Mouse (Mus musculus): ENCODE measurements around the gene Camk1d. TPM values are rescaled to one million over a fixed set of nuclear protein-coding genes. Genes with fewer than 3 reads are reported as not detected.

Gene Camk1d
- total RNA-seq, 1 experiment, result 12.5 TPM

GRCm38 (mm10) chr2:5378066-5378672 is 336.1 kb downstream of the Camk1d start:
- in situ Hi-C loops (cut with MboI; ENCODE audit: low sequenced_read_pairs in 2 of 2, unreplicated experiment in 2 of 2), result no loop called here
- H3K4me3 ChIP-seq (ENCODE audit: insufficient read depth in 1 of 2, low read depth in 1 of 2, low read length in 2 of 2, poor library complexity in 1 of 2, severe bottlenecking in 1 of 2), result no peak overlapping the region
- H3K9ac ChIP-seq (ENCODE audit: insufficient read depth, low read depth, low read length, poor library complexity, severe bottlenecking), result no peak overlapping the region
- no peak overlapping the region for H3K27ac ChIP-seq (ENCODE audit: insufficient read depth, low read depth, low read length, poor library complexity, severe bottlenecking)
- no peak for DNase-seq (ENCODE audit: low read depth, low spot score)
- TF ChIP-seq MAFK (IDR thresholded peaks at IDR 0.05; ENCODE audit: insufficient read depth, low read depth, low read length) (no peak), HCFC1 (IDR thresholded peaks at IDR 0.05; ENCODE audit: borderline replicate concordance, insufficient read depth, low read length) (no peak), ZNF384 (IDR thresholded peaks at IDR 0.05; ENCODE audit: low read depth, low read length) (no peak), ZC3H11A (IDR thresholded peaks at IDR 0.05; ENCODE audit: borderline replicate concordance, low read depth, low read length) (no peak), CHD2 (IDR thresholded peaks at IDR 0.05; ENCODE audit: low read depth, low read length) (no peak)
- H3K4me1 ChIP-seq (ENCODE audit: control insufficient read depth in 2 of 2, insufficient read depth in 2 of 2, low read length in 2 of 2, poor library complexity in 1 of 2), result peaks cover 0 to 3% of the 10 kb centered on the region in 2 experiments; a peak in 2 of 4 replicates
- H3K9me3 ChIP-seq (ENCODE audit: control insufficient read depth, insufficient read depth, low read depth, low read length), result no peaks in the 10 kb centered on the region
- no peaks in the 10 kb centered on the region for H3K36me3 ChIP-seq (ENCODE audit: control insufficient read depth, insufficient read depth, low read length, poor library complexity, severe bottlenecking)

- peaks cover 3% of the 10 kb centered on the region in 2 experiments; a peak in 3 of 4 replicates for H3K4me1 ChIP-seq (ENCODE audit: control insufficient read depth in 2 of 2, insufficient read depth in 2 of 2, low read length in 2 of 2, poor library complexity in 1 of 2)
- H3K27ac ChIP-seq (ENCODE audit: insufficient read depth, low read depth, low read length, poor library complexity, severe bottlenecking), result no peak overlapping the region
- in situ Hi-C loops (cut with MboI; ENCODE audit: low sequenced_read_pairs in 2 of 2, unreplicated experiment in 2 of 2), result no loop called here
- H3K36me3 ChIP-seq (ENCODE audit: control insufficient read depth, insufficient read depth, low read length, poor library complexity, severe bottlenecking), result no peaks in the 10 kb centered on the region
- no peak overlapping the region for H3K9ac ChIP-seq (ENCODE audit: insufficient read depth, low read depth, low read length, poor library complexity, severe bottlenecking)
- no peaks in the 10 kb centered on the region for H3K9me3 ChIP-seq (ENCODE audit: control insufficient read depth, insufficient read depth, low read depth, low read length)
- H3K4me3 ChIP-seq (ENCODE audit: insufficient read depth in 1 of 2, low read depth in 1 of 2, low read length in 2 of 2, poor library complexity in 1 of 2, severe bottlenecking in 1 of 2), result no peak overlapping the region
- no peak for TF ChIP-seq HCFC1 (IDR thresholded peaks at IDR 0.05; ENCODE audit: borderline replicate concordance, insufficient read depth, low read length)
- TF ChIP-seq MAFK (IDR thresholded peaks at IDR 0.05; ENCODE audit: insufficient read depth, low read depth, low read length), result no peak
- TF ChIP-seq ZNF384 (IDR thresholded peaks at IDR 0.05; ENCODE audit: low read depth, low read length), result no peak
- no peak for TF ChIP-seq CHD2 (IDR thresholded peaks at IDR 0.05; ENCODE audit: low read depth, low read length)
- no peak for TF ChIP-seq ZC3H11A (IDR thresholded peaks at IDR 0.05; ENCODE audit: borderline replicate concordance, low read depth, low read length)
- no peak for DNase-seq (ENCODE audit: low read depth, low spot score)
These were observed 341.4 kb downstream of the Camk1d start for GRCm38 (mm10) chr2:5372886-5373429.

GRCm38 (mm10) chr2:5371316-5371715 is 343.0 kb downstream of the Camk1d start:
- Histone ChIP-seq H3K4me1 (ENCODE audit: control insufficient read depth in 2 of 2, insufficient read depth in 2 of 2, low read length in 2 of 2, poor library complexity in 1 of 2) (peaks cover 3% of the 10 kb centered on the region in 2 experiments; a peak in 3 of 4 replicates), H3K27ac (ENCODE audit: insufficient read depth, low read depth, low read length, poor library complexity, severe bottlenecking) (no peak overlapping the region), H3K9me3 (ENCODE audit: control insufficient read depth, insufficient read depth, low read depth, low read length) (no peaks in the 10 kb centered on the region), H3K9ac (ENCODE audit: insufficient read depth, low read depth, low read length, poor library complexity, severe bottlenecking) (no peak overlapping the region), H3K4me3 (ENCODE audit: insufficient read depth in 1 of 2, low read depth in 1 of 2, low read length in 2 of 2, poor library complexity in 1 of 2, severe bottlenecking in 1 of 2) (no peak overlapping the region), H3K36me3 (ENCODE audit: control insufficient read depth, insufficient read depth, low read length, poor library complexity, severe bottlenecking) (no peaks in the 10 kb centered on the region)
- in situ Hi-C loops (cut with MboI; ENCODE audit: low sequenced_read_pairs in 2 of 2, unreplicated experiment in 2 of 2), result no loop called here
- no peak for DNase-seq (ENCODE audit: low read depth, low spot score)
- no peak for TF ChIP-seq HCFC1 (IDR thresholded peaks at IDR 0.05; ENCODE audit: borderline replicate concordance, insufficient read depth, low read length)

DNA sequence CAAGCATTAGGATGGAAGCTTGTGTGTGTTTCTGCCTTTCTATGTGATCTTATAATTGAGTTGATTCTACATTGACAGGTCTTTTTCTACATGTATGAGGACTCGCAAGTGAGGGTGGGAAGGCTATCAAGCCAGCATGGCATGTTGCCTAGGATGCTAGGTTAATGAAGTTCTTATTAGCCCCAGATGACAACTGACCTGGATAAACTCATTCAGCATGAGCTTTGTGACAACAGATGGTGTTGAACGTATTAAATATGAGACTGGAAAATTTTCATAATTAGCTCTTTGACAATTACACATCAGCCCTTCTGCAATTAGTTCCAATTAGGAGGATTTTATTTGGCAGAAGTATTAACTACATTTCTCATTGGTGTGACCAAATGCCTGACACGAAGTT is 343.7 kb downstream of the Camk1d start:
- no peak overlapping the region for H3K9ac ChIP-seq (ENCODE audit: insufficient read depth, low read depth, low read length, poor library complexity, severe bottlenecking)
- H3K36me3 ChIP-seq (ENCODE audit: control insufficient read depth, insufficient read depth, low read length, poor library complexity, severe bottlenecking), result no peaks in the 10 kb centered on the region
- DNase-seq (ENCODE audit: low read depth, low spot score), result no peak
- no peak overlapping the region for H3K4me3 ChIP-seq (ENCODE audit: insufficient read depth in 1 of 2, low read depth in 1 of 2, low read length in 2 of 2, poor library complexity in 1 of 2, severe bottlenecking in 1 of 2)
- H3K4me1 ChIP-seq (ENCODE audit: control insufficient read depth in 2 of 2, insufficient read depth in 2 of 2, low read length in 2 of 2, poor library complexity in 1 of 2), result peaks cover 3% of the 10 kb centered on the region in 2 experiments; a peak in 3 of 4 replicates
- in situ Hi-C loops (cut with MboI; ENCODE audit: low sequenced_read_pairs in 2 of 2, unreplicated experiment in 2 of 2), result no loop called here
- H3K9me3 ChIP-seq (ENCODE audit: control insufficient read depth, insufficient read depth, low read depth, low read length), result no peaks in the 10 kb centered on the region
- no peak for TF ChIP-seq MAFK (IDR thresholded peaks at IDR 0.05; ENCODE audit: insufficient read depth, low read depth, low read length)
- TF ChIP-seq HCFC1 (IDR thresholded peaks at IDR 0.05; ENCODE audit: borderline replicate concordance, insufficient read depth, low read length), result no peak
- H3K27ac ChIP-seq (ENCODE audit: insufficient read depth, low read depth, low read length, poor library complexity, severe bottlenecking), result no peak overlapping the region

DNA sequence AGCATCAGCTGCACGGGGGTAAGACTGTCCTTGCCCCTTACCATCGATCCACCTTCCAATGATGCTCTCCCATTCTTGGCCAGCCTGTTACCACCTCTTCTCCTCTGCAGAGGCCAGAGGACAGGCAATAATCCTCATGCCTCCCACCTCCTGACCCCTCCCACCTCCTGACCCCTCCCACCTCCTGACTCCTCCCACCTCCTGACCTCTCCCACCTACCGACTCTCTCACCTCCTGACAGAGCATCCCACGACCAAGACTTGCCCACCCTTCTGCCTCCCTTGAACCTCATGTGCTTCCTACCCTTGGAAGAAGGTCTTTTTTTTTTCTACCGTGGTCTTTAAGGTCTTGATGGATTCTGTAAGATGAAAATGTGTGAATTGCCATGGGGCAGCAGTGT is 350.5 kb downstream of the Camk1d start:
- no peaks in the 10 kb centered on the region for H3K4me1 ChIP-seq (ENCODE audit: control insufficient read depth in 2 of 2, insufficient read depth in 2 of 2, low read length in 2 of 2, poor library complexity in 1 of 2)
- H3K9ac ChIP-seq (ENCODE audit: insufficient read depth, low read depth, low read length, poor library complexity, severe bottlenecking), result no peak overlapping the region
- no peak overlapping the region for H3K27ac ChIP-seq (ENCODE audit: insufficient read depth, low read depth, low read length, poor library complexity, severe bottlenecking)
- no peak overlapping the region for H3K4me3 ChIP-seq (ENCODE audit: insufficient read depth in 1 of 2, low read depth in 1 of 2, low read length in 2 of 2, poor library complexity in 1 of 2, severe bottlenecking in 1 of 2)
- no peak for TF ChIP-seq ZC3H11A (IDR thresholded peaks at IDR 0.05; ENCODE audit: borderline replicate concordance, low read depth, low read length)
- TF ChIP-seq ZNF384 (IDR thresholded peaks at IDR 0.05; ENCODE audit: low read depth, low read length), result no peak
- TF ChIP-seq MAFK (IDR thresholded peaks at IDR 0.05; ENCODE audit: insufficient read depth, low read depth, low read length), result no peak
- no peak for DNase-seq (ENCODE audit: low read depth, low spot score)
- in situ Hi-C loops (cut with MboI; ENCODE audit: low sequenced_read_pairs in 2 of 2, unreplicated experiment in 2 of 2), result no loop called here
- H3K9me3 ChIP-seq (ENCODE audit: control insufficient read depth, insufficient read depth, low read depth, low read length), result no peaks in the 10 kb centered on the region
- peaks cover 2% of the 10 kb centered on the region; the same call in 1 of the 2 replicates for H3K36me3 ChIP-seq (ENCODE audit: control insufficient read depth, insufficient read depth, low read length, poor library complexity, severe bottlenecking)
